Mouse (Mus musculus) layer of hippocampus, postnatal 36 days (tissue): ENCODE data around the gene Wnt11. TPM values are rescaled to one million over a fixed set of nuclear protein-coding genes. Genes with fewer than 3 reads are reported as not detected.
A peak's percentile ranks its signal among the peaks of the same experiment; 100 is the strongest.

ENCODE experiments used
- DNase-seq, 2 experiments: peaks; one replicate each; pipeline ENCODE4 v3.0.0; 2022
- total RNA-seq, 2 experiments: library from RNA; stranded (reverse); gene quantifications; 2 replicates each; pipeline ENCODE4 v1.2.3; 2021

The Wnt11 gene
- total RNA-seq, 2 experiments from 2014 or later: 1.6 to 2.0 TPM

DNA sequence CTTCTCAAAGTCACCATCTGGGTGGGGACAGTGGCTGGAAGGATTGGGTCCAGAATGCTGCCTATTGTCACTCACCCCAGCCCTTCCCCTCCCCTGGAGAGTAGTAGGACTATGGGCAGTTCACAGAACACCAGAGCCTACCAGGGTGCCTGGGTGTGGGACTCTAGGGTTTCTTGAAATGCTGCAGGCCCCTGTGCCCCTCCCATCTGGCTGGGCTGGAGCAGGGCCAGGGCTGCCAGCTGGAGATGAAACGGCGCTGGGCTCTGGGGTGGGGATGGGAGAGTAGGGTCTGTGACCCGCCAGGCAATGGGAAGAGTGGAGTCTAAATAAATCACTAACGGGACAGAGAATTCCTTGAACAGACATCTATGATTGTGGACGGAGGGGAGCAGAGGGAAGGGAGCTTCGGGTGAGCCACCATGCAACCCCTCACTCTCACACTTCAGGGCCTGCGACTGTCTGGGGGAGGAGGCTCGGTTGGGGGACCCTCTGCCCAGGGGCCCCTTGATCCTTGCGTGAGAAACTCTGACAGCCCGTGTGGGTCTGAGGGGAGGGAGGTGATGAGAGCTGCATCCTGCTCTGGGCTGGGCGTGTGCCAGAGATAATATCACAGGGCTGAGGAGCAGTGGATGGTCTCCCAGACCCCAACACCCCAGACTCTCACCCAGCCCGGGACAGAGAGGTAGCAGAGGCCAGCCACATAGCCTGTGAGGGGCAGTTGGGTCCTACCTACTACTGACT, 32.3 kb downstream of the Wnt11 start:
- DNase-seq: no peak

DNA sequence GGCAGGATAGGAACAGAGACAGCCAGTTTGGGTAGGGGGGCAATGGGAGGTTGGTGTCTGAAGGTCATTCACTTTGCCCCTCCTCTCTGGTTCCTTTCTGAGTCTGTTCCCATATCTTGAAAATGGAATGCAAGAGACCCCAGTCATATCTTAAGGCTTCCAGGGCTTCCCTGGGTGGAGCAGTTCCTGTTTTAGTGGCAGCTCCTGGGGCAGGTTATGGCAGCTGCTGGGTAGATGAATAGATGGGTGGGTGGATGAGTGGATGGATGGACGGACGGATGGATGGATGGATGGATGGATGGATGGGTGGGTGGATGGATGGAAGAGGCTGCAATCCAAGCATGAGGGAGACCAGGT, 32.9 kb downstream of the Wnt11 start:
- no peak for DNase-seq

DNA sequence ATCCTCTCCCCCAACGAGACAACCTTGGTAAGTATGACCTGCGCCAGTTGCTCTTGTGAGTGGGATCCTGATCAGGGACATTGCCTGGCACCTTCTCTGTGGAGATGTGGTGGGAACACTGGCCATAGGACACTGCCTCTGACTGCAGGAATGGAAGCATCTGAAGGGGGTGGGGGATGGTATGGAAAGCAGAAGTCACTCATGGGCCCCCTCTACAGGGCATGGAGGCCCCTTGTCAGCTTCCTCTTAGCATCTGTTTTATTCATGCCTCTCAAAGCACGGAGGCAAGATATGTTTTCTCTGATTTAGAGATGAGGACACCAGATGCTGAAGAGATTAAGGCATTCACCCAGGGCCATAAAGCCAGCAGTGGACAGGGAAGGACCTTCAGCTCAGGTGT, 34.2 kb downstream of the Wnt11 start:
- DNase-seq: no peak

DNA sequence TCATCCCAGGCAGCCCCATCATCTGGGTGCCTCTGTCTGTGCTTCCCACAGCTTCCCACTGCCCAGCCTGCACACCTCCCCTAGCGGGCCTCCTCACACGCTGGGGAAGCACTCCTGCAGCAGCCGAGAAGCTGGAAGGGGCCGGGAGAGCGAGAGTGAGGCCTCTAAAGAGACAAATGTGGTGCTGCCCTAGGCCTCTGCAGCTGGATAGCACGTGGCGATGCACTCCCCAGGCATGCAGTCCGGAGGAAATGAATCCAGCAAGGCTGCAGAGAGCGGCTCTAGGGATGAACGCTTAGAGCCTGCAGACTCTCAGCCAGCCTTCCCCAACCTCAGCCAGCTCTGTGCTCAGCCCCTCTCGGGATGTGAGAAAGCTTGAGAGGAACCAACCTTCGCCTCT, 35.9 kb downstream of the Wnt11 start:
- DNase-seq: no peak

DNA sequence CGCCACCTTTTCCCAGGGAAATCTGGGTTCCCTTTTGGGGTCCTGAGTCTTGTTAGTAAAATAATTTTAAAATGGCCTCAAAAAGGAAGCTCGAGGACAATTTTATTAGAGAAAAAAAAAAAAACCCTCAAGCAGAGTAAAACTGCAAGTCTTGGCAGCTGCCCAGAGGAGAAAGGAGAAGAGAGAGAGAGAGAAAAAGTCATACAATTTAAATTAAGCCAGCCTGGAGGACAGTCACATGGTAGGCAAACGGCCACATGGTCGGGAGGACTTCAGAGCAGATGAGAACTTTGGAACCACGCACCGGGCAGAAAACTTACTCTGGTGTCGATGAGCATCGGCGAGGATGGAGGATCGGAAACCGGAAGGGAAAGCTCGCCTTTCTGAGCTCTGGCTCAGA, 37.0 kb downstream of the Wnt11 start:
- DNase-seq: no peak

DNA sequence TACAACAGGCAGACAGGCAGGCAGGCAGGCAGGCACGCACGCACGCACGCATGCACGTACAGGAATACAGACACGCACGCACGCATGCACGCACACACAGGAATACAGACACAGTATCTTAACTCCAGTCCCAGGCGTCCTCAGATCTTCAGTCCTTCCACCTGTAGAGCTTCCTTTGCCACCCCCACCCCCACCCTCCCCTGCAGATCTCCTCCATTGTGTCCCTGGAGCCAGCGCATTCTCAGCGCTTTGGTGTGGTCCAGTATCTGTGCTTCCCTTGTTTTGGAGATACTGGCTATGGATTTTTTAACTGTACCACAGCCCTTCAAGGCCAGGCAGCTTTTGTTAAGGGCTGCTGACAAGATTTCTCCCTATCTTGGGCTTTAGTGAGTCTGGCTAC, 38.4 kb downstream of the Wnt11 start:
- no peak for DNase-seq

DNA sequence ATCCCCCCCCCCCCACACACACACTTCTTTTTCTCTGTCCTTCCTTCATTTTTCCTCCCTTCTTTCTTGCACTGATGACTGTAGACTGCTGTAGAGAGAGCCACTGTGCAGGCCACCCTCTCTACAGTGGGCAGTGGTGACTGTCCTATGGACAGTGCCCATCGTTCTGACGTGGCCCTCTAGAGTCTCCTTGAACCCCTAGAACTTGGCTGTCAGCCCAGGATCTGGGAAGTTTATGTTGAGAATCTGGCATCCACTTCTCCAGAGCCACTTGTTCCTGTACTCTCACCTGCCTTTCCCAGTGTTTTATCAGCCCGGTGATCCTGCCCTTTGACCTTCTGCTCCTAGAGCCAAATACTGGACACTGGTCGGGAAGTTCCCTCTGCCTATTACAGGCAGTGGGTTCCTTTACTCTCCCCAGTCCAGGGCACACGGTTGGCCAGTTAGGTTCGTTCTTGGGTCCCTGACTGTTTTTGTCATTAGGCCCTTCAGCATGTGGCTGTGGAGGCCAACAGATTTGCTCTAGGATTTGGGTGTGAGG, 39.6 kb downstream of the Wnt11 start:
- DNase-seq: no peak

DNA sequence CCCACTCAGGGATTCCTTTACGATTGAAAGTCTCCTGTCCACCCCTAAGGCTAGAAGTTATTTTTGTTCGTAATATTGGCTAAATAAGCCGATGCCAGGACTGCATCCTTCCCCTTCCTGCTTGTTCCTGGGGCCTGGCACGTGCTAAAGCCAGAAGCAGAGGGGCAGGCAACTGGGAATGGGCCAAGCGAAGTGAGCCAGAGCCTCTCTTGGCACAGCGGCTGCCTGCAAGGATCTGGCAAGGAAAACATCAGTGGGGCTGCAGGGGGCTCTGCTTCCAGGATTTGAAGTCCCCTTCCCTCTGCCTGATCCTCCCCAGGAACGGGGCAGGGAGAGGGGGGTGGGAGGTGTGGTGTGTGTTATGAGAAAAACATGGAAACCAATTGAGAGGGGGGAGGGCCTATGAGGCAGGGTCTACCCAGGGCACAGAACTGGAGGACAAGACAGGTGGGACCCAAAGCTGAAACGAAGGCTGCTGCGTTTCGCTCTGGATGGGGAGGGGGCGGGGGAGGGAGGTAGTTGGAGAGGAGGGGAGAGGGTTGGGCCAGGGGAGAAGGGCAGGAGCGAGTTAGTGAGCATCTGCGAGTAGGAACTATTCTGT, 40.6 kb downstream of the Wnt11 start:
- DNase-seq: no peak

DNA sequence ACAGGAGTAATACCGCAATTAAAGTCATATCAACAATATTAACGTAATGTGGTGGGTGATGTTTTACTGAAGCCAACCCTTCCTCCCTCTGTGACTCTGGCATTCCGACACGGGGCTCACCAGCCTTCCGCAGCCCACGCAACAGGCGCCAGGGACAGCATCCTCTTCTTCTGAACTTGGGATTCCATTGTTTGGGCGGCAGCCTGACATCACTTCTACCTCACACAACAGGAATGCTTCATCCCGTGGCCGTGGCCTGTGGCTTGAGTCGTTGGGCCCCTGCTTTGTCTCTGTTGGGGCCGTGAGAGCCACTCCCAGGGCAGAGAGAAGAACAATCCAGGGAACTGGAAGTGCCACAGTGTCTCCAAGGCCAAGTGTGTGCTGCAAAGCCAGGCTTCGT, 41.2 kb downstream of the Wnt11 start:
- DNase-seq: no peak

DNA sequence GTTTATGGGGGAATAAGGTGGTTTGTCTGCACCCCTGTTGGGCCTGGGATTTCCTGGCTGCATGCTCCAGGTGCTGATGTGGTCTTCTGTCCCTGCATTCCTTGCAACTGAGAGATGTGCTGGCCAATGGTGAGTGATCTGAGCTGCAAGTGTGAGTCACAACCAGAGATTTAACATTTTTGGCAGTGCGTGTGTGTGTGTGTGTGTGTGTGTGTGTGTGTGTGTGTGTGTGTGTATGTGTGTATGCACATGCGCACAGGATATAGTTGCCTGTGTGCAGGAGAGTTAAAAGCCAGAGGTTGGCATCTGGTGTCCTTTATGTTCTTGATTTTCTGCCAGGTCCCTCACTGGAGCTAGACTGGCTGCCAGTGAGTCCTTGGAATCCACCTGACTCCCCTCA, 44.3 kb downstream of the Wnt11 start:
- no peak for DNase-seq

DNA sequence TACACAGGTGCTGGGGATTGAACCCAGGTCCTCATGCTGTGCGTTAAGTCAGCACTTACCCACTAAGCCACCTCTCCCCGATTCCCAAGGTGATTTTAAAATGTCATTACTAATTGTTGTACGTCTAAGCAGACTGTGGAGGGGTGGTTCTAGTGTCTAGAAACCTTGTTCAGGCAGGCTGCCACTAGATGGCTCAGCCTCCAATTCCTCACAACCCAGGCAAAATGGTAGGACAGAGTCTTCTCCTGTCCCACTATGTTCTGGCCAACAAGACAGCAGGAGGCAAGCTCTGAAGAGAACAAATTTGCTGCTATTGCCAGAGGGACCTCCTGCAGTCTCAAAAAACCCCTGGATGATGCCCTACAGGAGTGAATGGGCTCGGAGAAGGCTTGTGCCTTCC, 47.0 kb downstream of the Wnt11 start:
- DNase-seq: no peak

DNA sequence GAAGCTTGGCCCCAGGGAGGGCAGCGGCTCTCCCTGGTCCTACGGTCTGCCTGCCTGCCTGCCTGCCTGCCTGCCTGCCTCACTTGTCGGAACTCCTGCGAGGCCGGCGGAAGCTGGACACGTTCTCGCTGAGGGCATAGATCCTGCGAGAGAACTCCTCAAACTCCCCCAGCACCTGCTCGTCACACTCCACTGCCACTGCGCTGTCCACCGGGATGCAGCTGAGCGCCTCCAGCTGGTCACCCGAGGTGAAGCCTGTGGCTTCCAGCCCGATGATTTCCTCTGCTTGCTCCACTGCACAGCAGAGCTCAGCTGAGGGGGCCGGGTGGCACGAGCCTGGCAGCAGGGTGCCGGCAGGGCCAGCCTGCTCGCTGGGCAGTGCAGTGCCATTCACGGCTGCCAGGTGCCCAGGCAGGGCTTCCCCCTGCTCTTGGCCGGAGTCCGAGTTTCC, 52.9 kb downstream of the Wnt11 start:
- no peak for DNase-seq

DNA sequence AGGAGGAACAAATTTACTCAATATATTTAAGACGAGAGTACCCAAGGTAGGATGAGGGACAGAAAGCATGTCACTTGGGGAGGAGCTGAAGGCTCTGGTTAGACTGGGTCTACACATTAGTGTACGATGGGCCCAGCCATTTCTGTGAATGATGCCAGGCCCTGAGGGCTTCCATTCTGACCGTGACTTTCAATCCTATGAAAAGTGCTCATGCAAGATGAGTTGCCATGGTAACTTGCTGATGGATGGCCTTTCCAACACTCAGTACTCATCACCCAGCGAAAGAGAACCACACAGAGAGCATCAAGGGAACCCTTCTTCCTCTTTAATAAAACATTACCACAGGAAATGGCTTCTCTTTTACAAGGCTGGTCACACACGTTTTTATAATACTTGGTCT, 53.9 kb downstream of the Wnt11 start:
- DNase-seq: no peak

DNA sequence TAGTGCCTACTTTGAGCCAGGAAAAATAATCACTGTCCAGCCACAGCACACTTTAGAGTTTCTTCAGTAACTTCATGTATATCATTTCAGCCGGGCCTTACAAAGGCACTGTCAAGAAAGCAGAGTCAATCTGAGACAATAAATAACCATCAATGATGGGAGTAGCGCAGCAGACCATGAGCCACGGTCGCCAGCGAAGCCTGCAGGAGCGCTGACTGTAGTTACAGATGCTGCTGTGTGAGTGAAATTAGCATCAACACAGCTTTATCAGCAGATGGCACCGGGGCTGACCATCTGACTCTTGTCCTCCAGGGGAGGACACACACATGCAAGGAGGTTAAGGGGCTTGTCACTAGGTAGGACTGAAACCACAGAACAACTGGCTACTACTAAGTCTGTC, 54.3 kb downstream of the Wnt11 start:
- DNase-seq: no peak

DNA sequence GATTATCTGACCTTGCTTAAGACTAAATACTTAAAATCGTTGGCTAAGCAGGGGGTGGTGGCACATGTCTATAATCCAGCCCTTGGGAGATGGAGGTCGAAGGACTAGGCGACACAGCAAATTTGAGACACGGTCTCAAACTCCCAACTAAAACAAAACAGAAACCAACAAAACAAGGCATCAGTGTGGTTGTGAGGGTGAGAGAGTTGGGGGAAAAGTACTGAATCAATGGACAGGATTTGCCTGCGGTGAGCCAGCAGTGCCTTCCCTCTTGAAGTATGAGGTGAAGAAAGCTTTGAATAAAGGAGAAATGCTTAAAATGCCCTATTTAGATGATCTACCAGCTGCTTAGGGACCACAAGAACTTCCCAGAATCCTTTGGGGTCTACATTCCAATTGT, 58.2 kb downstream of the Wnt11 start:
- DNase-seq: no peak

DNA sequence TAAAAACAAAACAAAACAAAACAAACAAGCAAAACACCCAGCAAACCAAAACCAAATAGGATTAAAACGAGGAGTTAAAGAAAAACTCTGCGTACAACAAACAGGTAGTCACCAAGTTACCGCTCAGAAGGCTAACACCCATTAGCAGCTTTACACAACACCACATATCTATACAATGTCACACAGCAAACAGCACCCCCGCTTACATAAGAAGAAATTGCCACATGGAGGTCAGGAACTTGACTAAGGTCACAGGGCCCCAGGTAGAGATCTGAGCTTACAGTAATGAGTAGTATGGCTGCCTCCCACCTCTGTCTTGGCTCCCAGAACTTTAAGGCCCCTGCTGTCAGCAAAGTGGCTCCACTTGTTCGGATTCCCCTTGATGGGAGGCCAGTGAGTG, 59.4 kb downstream of the Wnt11 start:
- DNase-seq: no peak

DNA sequence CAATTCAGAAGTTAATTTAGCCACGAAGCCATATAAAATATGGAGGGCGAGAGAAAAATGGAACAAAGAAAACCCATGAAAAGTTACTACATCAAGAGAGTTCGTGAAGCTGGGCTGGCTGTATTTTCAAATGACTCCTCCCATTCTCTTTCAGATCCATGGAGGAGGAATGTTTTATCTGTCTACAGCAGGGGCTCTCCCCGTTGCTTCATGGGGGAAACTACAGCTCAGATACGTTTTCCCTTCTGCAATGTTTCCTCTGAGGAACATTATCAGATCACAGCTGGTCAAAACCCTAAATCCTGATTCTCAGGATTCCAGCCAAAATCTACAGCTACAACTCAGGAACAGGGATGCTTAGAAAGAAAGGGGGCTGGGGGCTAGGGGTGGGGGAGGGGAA, 59.9 kb downstream of the Wnt11 start:
- DNase-seq: no peak

DNA sequence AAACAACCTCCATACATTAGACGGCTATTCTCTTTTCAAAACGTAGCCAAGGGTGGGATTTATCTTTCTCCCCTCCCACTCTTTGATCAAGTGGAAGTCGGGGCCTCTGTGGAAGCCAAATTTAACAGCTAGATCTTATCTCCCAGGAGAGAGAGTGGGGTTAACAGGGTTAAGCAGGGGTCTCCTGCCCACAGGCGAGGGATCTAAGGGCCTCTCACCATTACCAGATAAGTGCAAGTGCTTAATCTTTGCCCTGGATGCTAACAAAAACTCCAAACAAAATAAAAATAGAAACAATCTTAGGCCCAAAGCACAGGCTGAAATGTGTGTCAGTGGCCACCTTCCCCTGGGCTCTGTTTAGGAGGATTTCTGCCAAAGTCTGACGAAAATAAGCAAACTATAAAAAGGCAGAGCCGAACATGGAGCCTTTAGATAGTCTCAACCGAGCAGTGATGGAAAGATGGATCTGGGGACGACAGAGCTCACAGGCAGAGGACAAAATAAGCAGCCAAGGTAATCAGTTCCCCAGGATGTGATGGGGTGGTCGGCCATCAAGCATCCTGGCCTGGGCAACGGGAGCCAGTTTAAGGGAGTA, 60.7 kb downstream of the Wnt11 start:
- no peak for DNase-seq

DNA sequence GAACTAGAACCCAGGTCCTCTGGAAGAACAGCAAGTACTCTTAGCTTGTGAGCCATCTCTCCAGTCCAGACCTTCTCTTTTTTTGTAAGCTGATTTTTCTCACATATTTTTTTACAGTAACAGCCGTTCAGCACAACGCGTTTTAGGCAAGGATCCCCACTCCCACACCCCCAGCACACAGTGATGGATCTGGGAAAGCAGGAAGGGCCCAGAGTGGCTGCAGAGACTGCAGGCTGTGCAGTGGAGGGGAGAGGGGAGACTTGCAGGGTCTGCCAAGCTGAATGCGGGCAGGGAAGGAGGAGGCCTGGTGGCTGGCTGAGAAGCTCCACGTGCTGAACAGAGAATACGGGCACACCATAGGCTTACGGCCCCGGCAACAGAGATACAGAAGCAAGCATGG, 62.4 kb downstream of the Wnt11 start:
- DNase-seq: peak; percentile 47 to 53

DNA sequence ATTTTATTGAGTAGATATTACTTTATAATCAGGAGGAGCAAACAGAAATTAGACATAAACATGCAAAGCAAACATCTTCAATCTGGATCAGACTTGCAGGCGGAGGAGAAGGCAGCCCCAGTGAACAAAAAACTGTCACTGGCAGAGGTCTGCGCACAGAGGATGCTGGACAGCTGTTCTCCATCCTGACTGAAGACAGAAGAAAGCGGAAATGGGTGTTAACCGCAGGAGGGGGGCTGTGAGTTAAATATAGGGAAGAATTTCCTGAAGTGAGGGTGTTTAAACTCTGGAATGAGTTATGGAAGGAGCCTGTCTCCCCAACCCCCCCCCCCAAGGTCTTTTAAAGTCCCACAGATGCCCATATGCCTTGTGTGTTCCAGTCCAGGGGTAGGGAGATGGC, 64.9 kb downstream of the Wnt11 start:
- DNase-seq: no peak

DNA sequence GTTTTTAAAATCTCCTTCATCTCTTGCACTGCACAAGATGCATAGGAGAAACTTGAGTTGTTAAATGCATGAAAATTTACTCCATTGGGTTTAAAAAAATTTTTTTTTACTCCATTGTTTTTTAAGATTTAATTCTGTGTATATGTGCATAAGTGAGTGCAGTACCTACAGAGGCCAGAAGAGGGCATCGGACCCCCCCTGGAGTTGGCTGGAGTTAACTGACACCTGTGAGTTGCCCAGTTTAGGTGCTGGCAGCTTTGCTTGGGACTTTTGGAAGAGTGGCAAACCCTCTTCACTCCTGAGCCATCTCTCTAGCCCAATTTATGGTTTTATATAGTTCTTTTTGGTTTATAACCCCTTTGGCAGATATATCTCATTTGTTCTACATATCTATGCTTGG, 66.2 kb downstream of the Wnt11 start:
- no peak for DNase-seq

DNA sequence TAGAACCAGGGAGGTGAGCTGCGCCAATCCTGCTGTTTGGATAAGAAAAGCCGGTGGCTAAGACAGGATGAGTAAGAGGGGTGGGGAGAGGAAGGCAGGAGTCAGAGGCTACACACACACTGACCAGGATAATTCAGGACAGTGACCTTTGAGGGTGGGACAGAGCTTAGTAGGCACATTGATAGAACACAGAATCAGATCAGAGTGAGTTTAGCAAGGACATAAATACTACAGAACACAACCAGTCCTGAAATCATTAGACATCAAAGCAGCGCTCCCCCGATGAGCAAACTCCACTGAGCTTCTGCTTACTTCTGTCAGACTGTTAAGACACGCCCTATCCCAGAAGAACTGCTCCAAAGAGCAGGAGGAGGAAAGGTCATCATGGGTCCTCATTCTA, 69.0 kb downstream of the Wnt11 start:
- DNase-seq: no peak
